Mouse (Mus musculus) E14TG2a.4 (cell line): ENCODE measurements around the gene Il17re.

ENCODE experiments used
- H3K27me3 ChIP-seq: 2 replicates; pipeline ENCODE4 v1.6.1; 2014; ENCODE audit warnings: low read length, control low read depth; ENCODE audit not compliant: insufficient read depth
- H3K36me3 ChIP-seq: 2 replicates; pipeline ENCODE4 v1.6.1; 2014; ENCODE audit warnings: low read length, control low read depth; ENCODE audit not compliant: insufficient read depth
- H3K4me1 ChIP-seq: replicated peaks from 2 replicates; pipeline ENCODE4 v1.6.1; 2014; ENCODE audit warnings: low read depth, low read length, control low read depth
- H3K4me3 ChIP-seq: replicated peaks from 2 replicates; pipeline ENCODE4 v1.5.1; 2014; ENCODE audit warnings: mild to moderate bottlenecking, low read length
- H3K9me3 ChIP-seq: 2 replicates; pipeline ENCODE4 v1.6.1; 2014; ENCODE audit warnings: low read length, control low read depth
- CTCF ChIP-seq: conservative IDR thresholded peaks from 2 replicates; pipeline ENCODE4 v1.5.1; 2014; ENCODE audit warnings: low read length
- NANOG ChIP-seq: IDR thresholded peaks from 2 replicates; pipeline ENCODE4 v1.6.1; 2014; ENCODE audit warnings: borderline replicate concordance, low read length, mixed read lengths
- POU5F1 ChIP-seq: IDR thresholded peaks from 2 replicates; pipeline ENCODE4 v1.6.1; 2014; ENCODE audit warnings: low read length, borderline replicate concordance

Il17re gene

DNA sequence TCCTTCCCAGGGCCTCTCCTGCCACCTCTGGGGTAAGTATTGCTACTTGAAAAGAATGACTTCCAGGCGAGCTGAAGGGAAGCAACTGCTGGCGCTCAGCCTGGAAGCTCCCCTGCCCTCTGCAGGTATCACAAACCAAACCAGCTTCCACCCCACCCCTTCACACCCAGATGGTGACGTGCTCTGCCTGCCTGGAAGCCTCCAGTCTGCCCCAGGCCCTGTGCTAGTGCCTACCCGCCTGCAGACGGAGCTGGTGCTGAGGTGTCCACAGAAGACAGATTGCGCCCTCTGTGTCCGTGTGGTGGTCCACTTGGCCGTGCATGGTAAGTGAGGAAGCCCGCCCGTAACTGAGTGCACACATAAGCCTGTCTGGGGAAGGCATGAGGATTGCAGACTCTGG is 13.8 kb downstream of the Il17re start:
- H3K36me3 ChIP-seq = no peaks in the 10 kb centered on the region
- H3K27me3 ChIP-seq = peaks cover 58% of the 10 kb centered on the region
- no peaks in the 10 kb centered on the region for H3K9me3 ChIP-seq
- TF ChIP-seq NANOG (no peak), POU5F1 (no peak), CTCF (no peak)
- H3K4me3 ChIP-seq = peak overlapping the region; percentile 66
- H3K4me1 ChIP-seq = peaks cover 45% of the 10 kb centered on the region

DNA sequence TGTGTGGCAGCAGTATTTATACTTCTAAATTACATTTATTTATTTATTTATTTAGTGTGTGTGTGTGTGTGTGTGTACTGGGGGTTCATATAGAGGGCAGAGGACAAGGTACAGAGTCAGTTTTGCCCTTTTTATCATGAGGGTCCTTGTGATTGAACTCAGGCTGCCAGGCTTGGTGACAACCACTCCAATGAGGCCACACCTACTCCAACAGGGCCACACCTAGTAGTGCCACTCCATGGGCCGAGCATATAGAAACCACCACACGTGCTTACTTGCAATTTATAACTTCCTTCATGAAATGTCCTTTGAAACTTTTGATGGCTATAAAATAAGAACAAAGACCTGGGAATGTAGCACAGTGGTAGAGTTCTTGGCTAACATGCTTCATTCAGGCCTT is 15.0 kb downstream of the Il17re start:
- TF ChIP-seq POU5F1 (no peak), CTCF (no peak), NANOG (no peak)
- Histone ChIP-seq H3K36me3 (no peaks in the 10 kb centered on the region), H3K4me3 (no peak overlapping the region), H3K4me1 (peaks cover 46% of the 10 kb centered on the region), H3K9me3 (no peaks in the 10 kb centered on the region), H3K27me3 (peaks cover 56% of the 10 kb centered on the region)

DNA sequence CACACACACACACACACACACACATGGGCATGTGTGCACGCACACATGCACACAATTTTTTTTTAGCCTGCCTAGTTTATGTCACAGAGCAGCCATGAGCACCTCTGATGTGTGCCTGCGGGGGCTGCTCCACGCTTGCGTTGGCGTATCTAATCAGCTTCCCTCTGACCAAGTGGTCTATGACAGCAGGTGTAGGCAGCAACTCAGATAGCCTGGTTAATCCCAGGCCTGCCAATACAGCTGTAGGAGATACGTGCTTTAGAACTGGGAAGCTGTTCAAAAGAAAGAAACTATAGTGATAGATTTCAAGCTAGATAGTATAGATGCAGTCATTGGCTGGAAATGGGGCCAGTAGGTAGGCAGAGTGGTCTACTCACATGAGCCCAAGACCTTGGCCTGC is 15.4 kb downstream of the Il17re start:
- Histone ChIP-seq H3K4me3 (no peak overlapping the region), H3K36me3 (no peaks in the 10 kb centered on the region), H3K9me3 (no peaks in the 10 kb centered on the region), H3K27me3 (peaks cover 54% of the 10 kb centered on the region), H3K4me1 (peaks cover 49% of the 10 kb centered on the region)
- TF ChIP-seq CTCF (no peak), NANOG (no peak), POU5F1 (no peak)

DNA sequence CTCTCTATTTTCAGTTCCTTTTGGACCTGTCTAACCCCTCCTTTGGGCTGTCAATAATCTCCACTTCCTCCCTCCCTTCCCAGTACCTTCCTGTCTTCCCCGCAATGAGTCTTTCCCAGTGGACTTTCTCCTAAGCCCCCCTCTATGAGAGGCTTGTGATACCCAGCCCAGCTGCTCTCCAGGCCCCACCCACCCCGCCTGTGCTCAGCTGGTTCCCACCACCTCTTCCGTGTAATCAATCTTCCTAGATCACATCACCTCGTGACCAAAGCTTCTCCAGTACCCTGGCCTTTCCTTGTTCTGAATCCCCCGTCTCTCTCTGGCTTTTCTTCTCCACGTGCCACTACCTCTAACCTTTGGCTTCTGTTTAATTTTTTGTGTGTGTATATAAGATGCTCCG is 19.1 kb downstream of the Il17re start:
- H3K4me1 ChIP-seq = peaks cover 48% of the 10 kb centered on the region
- peaks cover 51% of the 10 kb centered on the region for H3K27me3 ChIP-seq
- no peak overlapping the region for H3K4me3 ChIP-seq
- TF ChIP-seq CTCF (no peak), NANOG (no peak), POU5F1 (no peak)
- H3K9me3 ChIP-seq = no peaks in the 10 kb centered on the region
- no peaks in the 10 kb centered on the region for H3K36me3 ChIP-seq

DNA sequence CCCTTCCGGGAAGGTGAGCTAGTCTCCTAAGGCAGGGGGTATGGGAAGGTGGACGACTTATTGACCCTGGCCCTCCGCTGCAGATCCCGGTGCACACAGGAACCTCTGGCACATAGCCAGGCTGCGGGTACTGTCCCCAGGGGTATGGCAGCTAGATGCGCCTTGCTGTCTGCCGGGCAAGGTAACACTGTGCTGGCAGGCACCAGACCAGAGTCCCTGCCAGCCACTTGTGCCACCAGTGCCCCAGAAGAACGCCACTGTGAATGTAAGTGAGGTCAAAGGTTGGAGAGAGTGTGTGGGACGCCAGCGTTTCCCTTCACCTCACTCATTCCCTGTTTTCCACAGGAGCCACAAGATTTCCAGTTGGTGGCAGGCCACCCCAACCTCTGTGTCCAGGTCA is 20.6 kb downstream of the Il17re start:
- no peaks in the 10 kb centered on the region for H3K36me3 ChIP-seq
- H3K9me3 ChIP-seq = peaks cover 2% of the 10 kb centered on the region; the same call in 1 of the 2 replicates
- peaks cover 43% of the 10 kb centered on the region for H3K27me3 ChIP-seq
- H3K4me3 ChIP-seq = no peak overlapping the region
- H3K4me1 ChIP-seq = peaks cover 47% of the 10 kb centered on the region
- TF ChIP-seq CTCF (no peak), NANOG (no peak), POU5F1 (no peak)

DNA sequence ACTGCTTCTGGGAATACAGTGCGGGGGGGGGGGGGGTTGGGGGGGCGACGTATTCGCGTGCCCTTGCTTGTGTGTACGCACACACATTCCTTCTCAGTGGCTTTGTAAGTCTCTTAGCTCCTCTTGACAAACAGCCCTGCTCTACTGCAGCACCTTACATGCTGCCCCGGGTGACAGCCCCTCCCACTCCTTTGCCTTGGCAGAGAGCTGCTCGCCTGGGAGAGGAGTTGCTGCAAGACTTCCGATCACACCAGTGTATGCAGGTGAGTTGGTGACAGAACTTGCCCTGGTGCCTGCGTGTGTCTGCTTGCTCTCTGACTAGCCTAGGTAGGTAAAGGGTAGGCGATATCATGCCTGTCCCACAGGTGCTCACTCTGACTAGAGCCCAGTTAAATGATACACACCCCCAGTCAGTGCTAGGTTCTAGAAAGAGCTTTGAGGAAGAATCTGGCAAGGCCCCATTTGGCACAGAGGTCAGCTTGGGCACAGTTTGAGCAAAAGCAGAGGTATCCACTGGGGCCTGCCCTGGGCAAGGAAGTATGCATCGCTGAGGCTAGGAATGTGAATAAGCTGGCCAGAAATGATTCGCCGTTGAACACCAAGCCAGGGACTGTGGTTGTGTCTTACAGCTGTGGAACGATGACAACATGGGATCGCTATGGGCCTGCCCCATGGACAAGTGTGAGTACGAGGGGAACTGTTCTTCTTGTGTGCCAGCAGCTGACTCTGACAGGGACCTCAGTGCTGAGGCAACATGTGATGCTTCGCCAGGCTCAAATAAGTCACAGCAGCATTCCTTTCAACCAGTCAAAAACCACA is 22.5 kb downstream of the Il17re start:
- Histone ChIP-seq H3K9me3 (peaks cover 10% of the 10 kb centered on the region; the same call in 1 of the 2 replicates), H3K4me1 (peaks cover 62% of the 10 kb centered on the region), H3K36me3 (peaks cover 11% of the 10 kb centered on the region; the same call in 1 of the 2 replicates), H3K27me3 (peaks cover 37% of the 10 kb centered on the region), H3K4me3 (no peak overlapping the region)
- TF ChIP-seq POU5F1 (no peak), NANOG (no peak), CTCF (no peak)

DNA sequence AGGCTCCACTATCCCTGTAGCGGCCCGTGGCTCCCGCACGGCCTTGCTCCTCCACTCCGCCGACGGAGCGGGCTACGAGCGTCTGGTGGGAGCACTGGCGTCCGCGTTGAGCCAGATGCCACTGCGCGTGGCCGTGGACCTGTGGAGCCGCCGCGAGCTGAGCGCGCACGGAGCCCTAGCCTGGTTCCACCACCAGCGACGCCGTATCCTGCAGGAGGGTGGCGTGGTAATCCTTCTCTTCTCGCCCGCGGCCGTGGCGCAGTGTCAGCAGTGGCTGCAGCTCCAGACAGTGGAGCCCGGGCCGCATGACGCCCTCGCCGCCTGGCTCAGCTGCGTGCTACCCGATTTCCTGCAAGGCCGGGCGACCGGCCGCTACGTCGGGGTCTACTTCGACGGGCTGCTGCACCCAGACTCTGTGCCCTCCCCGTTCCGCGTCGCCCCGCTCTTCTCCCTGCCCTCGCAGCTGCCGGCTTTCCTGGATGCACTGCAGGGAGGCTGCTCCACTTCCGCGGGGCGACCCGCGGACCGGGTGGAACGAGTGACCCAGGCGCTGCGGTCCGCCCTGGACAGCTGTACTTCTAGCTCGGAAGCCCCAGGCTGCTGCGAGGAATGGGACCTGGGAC is 24.3 kb downstream of the Il17re start:
- Histone ChIP-seq H3K27me3 (peaks cover 32% of the 10 kb centered on the region), H3K36me3 (peaks cover 13% of the 10 kb centered on the region; the same call in 1 of the 2 replicates)
- no peak for TF ChIP-seq CTCF
- TF ChIP-seq NANOG = no peak
- TF ChIP-seq POU5F1 = no peak

DNA sequence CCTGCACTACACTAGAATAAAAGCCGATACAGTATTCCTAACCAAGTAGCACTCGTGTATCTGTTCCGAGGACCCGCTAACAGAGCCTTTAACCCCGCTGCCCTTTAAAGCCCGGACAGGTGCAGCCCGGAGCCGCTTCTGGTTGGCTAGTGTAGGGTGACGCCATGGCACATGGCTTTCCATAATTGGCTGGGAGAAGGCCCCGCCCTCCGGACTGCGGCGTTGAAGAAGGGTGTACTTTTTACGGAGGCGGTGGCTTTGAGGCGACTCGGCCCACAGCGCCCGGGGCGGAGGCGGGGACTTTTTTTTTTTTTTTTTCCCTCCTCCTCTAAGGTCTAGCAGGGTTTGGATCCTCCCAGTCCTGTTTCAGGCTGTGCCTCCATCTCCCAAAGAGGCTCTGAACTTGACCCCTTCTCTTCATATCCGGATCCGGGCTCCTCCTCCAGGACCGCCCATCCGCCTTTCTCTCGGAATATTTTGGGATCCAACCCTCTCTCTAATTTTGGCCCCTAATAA is 24.9 kb downstream of the Il17re start, which contains the start of gene Creld1:
Creld1 (plus strand) TSS at position 198 of the 516 bp plus-strand sequence.
- Histone ChIP-seq H3K36me3 (peaks cover 15% of the 10 kb centered on the region), H3K4me1 (peaks cover 84% of the 10 kb centered on the region), H3K27me3 (peaks cover 32% of the 10 kb centered on the region), H3K4me3 (peak within 1 kb of the TSS; percentile 89), H3K9me3 (peaks cover 10% of the 10 kb centered on the region; the same call in 1 of the 2 replicates)
- TF ChIP-seq CTCF = no peak
- TF ChIP-seq POU5F1 = no peak
- TF ChIP-seq NANOG = no peak

More for the DNA sequence above, 24.3 kb downstream of the Il17re start:
- H3K9me3 ChIP-seq = peaks cover 10% of the 10 kb centered on the region; the same call in 1 of the 2 replicates
- peak overlapping the region; percentile 89 for H3K4me3 ChIP-seq
- H3K4me1 ChIP-seq = peaks cover 79% of the 10 kb centered on the region
